Mouse (Mus musculus) CD4-positive, CD25-positive, alpha-beta regulatory T cell, adult 4 months (primary cell): ENCODE measurements around the gene Dhrs9. TPM values are rescaled to one million over a fixed set of nuclear protein-coding genes. Genes with fewer than 3 reads are reported as not detected.

ENCODE experiments used
- ATAC-seq: one replicate; pipeline ENCODE4 v1.8.0; 2017
- polyA plus RNA-seq, 2 experiments: library from polyadenylated mRNA; unstranded; fragments of 100-300 nt; shearing (Covaris generic); gene quantifications; one replicate each; pipeline ENCODE4 v1.2.1; 2017

Gene Dhrs9
- polyA plus RNA-seq, 2 experiments from 2014 or later: not detected

DNA sequence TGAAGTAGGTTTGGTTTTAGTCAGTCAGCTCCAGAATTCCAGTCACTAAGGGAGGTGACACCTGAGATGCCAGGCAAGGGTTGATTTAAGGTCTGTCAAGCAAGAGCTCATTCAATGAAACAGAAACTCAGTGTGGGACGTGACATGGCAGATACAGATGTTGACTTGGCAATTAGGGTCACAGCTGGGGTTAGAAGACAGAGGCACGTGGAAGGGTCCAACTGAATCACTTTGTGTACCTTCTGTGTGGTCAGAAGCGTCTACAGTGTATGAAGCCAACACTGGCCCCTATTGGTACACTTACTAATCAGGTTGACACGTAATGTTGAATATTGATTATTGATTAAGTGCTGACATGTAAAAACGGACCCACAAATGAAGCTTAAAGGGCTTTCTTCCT is 44.6 kb downstream of the Dhrs9 start:
- ATAC-seq: no peak

GRCm38 (mm10) chr2:69426081-69426480 is 45.8 kb downstream of the Dhrs9 start:
- no peak for ATAC-seq

DNA sequence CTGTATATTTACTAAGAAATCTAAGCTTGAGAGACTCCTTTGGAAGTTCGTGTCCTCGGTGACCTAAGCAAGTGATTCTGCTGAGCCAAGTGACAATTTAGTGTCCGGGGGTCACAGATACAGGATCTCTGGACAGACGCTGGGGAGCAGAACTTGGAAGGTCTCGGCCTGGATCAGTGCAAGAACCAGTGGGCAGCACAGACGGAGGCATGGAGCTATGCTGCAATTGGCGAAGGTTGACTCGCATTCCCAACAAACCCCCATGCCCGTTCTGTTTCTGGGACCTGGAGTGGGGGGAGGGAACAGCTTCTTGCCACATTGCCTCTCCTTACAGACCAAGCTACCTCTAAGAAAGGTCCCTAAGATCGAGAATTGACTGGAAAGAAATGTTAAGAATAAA is 46.9 kb downstream of the Dhrs9 start:
- no peak for ATAC-seq

GRCm38 (mm10) chr2:69428116-69428515 is 47.9 kb downstream of the Dhrs9 start:
- ATAC-seq: no peak

GRCm38 (mm10) chr2:69441656-69442055 is 61.4 kb downstream of the Dhrs9 start:
- ATAC-seq: no peak

- no peak for ATAC-seq
These were observed 65.7 kb downstream of the Dhrs9 start for GRCm38 (mm10) chr2:69445896-69446472.

DNA sequence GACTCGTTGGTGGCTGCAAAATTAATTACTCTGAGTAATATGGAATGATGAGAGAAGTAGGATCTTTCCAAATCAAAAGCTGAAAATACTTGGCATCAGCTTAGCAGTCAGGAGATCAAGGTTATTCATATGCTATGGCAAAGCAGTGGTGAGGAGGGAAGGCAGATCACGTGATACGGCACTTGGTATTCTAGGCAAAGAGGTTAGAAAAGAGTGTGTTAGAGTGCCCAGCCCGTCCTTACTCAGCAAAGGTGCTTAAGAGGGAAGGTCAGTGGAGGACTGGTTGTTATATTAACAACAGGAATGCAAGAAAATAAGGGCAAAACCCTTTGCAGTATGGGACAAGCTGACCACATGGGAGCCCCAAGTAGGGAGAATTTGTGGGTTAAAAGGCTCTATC is 68.3 kb downstream of the Dhrs9 start:
- no peak for ATAC-seq

DNA sequence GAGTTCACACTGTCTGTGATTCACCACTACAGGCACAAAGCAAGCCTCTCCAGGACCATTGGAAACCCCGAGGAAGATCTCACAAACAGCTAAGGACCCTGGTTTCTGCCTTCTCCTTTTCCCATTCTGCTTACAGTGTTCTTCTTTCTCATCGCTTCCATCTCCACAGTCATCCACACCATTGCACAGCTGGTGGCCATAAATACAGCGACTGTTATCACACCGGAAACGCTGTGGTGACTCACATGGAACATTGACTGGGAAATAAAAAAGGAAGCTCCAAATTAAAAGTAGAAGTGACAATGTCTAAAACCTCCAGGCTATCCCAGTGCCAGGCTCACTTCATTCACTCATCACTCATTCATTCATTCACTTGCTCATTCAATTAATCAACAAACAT is 70.9 kb downstream of the Dhrs9 start:
- ATAC-seq: no peak

Other genes with a start within 250 kb of the Dhrs9 start
- gene Nostrin, start 244.6 kb upstream of the Dhrs9 start, polyA plus RNA-seq: under 1 TPM in 1 of 2 experiments, not detected in 1; 0.55 TPM
- 10 to 100 TPM in 1 of 2 experiments, 1 to 10 TPM in 1; 6.1 to 17.0 TPM for gene Spc25, start 174.3 kb upstream of the Dhrs9 start, polyA plus RNA-seq
- under 1 TPM in 1 of 2 experiments, not detected in 1; 0.24 TPM for gene G6pc2, start 169.4 kb upstream of the Dhrs9 start, polyA plus RNA-seq
- under 1 TPM in 1 of 2 experiments, not detected in 1; 0.43 TPM for gene Abcb11, start 37.8 kb upstream of the Dhrs9 start, polyA plus RNA-seq
- gene Lrp2, start 205.6 kb downstream of the Dhrs9 start, polyA plus RNA-seq: under 1 TPM in 1 of 2 experiments, not detected in 1; 0.01 TPM